Mouse (Mus musculus): Measurements from ENCODE around the gene Wnt1. TPM values are rescaled to one million over a fixed set of nuclear protein-coding genes. Genes with fewer than 3 reads are reported as not detected.
A peak's percentile ranks its signal among the peaks of the same experiment; 100 is the strongest.
"Not testable (repeated sequence)": the region's sequence is repeated elsewhere in the genome, so short reads cannot be mapped to it uniquely, and the experiment has no call there.

Wnt1 gene
- not detected in 2 replicates for total RNA-seq (2017)

GRCm38 (mm10) chr15:98789661-98790535 is at the start of gene Wnt1:
TSS of gene Wnt1 (plus strand) at chr15:98789857.
- ATAC-seq (ENCODE audit: extremely low read depth, insufficient number of reproducible peaks, low FRiP score, poor library complexity, severe bottlenecking), result no peak

DNA sequence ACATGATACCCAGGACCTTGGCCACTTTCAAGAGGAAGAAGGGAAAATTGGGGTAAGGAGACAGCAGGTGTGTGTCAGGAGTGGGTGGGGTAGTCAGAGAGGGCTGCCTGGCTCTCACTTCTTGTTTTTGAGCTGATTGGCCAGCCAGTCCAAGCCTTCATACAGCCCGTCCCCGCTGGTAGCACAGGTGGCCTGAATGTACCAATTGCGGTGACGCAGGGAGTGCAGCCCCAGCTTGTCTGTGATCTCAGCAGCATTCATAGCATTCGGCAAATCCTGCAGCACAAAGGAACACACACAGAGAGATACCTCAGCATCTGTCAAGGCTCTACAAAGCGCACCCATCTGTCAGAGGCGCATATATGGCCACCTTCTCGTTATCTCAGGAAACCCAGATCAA is 49.4 kb upstream of the Wnt1 start:
- ATAC-seq (ENCODE audit: extremely low read depth, insufficient number of reproducible peaks, low FRiP score, poor library complexity, severe bottlenecking), result no peak

- no peak for ATAC-seq (ENCODE audit: extremely low read depth, insufficient number of reproducible peaks, low FRiP score, poor library complexity, severe bottlenecking)
These were observed 46.8 kb upstream of the Wnt1 start for GRCm38 (mm10) chr15:98742766-98743428.

DNA sequence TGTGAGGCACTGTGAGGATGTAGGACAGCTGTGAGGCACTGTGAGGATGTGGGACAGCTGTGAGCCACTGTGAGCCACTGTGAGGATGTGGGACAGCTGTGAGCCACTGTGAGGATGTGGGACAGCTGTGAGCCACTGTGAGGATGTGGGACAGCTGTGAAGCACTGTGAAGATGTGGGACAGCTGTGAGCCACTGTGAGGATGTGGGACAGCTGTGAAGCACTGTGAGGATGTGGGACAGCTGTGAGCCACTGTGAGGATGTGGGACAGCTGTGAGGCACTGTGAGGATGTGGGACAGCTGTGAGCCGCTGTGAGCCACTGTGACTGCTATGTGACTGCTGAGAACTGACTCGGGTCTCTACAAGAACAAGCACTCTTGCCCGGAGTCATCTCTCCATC is 45.8 kb upstream of the Wnt1 start:
- not testable (repeated sequence) for ATAC-seq (ENCODE audit: extremely low read depth, insufficient number of reproducible peaks, low FRiP score, poor library complexity, severe bottlenecking)

DNA sequence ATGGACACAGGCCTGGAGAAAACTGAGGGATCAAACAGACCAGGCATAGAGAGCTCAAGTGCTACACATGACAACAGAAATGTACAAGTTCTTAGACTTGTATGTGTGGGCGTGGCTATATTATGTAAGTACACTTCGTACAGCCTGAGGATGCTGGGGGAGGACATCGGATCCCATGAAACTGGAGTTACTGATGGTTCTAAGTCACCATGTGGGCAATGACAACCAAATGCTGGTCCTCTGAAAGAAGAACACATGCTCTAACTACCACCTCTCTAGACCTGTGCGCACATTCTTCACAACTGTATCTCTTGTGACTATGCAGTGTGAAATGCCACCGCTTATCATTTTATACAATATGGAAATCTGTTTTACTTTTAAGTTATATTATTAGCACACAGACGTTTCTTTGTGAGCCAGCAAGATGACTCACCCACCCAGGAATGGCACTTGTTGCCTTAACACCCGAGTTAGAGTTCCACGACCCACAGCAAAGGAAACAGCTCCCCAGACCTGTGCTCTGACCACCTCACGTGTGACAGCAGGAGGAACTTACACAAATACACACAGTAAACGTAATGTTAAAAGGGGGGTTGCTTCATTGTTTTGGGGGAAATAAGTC is 43.2 kb upstream of the Wnt1 start:
- ATAC-seq (ENCODE audit: extremely low read depth, insufficient number of reproducible peaks, low FRiP score, poor library complexity, severe bottlenecking), result no peak

DNA sequence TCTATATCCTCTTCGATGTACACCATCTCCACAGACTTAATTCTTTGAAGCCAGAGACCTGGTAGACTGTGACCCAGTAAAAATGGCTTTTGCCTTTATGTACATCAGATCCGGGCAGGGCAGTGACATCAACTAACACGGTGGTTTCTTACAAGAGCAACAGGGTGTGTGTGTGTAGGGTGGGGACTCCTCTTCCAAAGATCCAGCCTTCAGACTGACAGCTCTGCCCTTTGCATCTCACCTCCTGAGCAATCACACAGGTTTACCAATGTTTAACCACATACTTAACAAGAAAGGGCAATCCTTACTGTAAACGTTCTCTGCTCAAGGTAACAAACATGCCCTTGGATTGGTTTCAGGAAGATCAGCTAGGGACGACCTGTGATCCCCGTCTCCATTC is 42.4 kb upstream of the Wnt1 start:
- no peak for ATAC-seq (ENCODE audit: extremely low read depth, insufficient number of reproducible peaks, low FRiP score, poor library complexity, severe bottlenecking)

- ATAC-seq (ENCODE audit: extremely low read depth, insufficient number of reproducible peaks, low FRiP score, poor library complexity, severe bottlenecking), result no peak
These were observed 40.6 kb upstream of the Wnt1 start for GRCm38 (mm10) chr15:98749093-98749492.

DNA sequence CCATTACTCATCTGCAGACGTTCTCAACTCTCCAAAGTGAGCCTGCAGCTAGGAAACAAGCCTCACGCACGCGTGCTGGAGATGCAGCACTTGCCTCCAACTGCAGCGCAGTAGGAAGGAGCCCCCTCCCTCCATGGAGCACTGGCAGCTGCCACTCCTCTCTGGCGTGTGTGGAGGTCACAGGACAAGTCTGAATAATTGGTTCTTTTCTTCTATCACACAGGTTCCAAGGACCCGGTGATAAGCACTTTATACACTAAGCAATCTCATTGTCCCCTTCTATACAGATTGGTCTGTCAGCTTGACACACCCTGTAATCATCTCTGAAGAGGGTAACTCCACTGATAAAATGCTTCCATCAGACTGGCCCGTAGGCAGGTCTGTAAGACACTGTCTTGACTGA is 36.6 kb upstream of the Wnt1 start:
- ATAC-seq (ENCODE audit: extremely low read depth, insufficient number of reproducible peaks, low FRiP score, poor library complexity, severe bottlenecking), result no peak

- no peak for ATAC-seq (ENCODE audit: extremely low read depth, insufficient number of reproducible peaks, low FRiP score, poor library complexity, severe bottlenecking)
These were observed 35.5 kb upstream of the Wnt1 start for GRCm38 (mm10) chr15:98754125-98754524.

DNA sequence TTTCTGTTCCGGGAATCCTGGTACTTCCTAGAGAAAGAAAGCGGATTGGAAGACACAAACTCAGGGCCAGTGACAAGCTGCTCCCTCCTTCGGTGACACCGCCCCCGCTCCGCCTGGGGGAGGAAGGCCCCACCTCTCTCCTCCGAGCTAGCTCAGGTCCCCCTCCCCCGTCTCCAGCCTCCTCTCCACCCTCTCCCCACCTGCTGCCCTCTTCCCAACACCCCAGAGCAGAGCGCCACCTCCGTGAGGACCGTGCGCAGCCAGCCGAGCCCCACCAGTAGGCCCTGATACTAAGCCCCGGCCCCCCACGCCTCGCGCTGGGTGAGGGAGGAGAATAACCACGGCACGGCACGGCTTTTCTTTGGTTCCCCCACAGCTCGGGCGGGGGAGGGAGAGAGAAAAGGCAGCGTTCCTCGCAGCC is 27.4 kb upstream of the Wnt1 start:
- ATAC-seq (ENCODE audit: extremely low read depth, insufficient number of reproducible peaks, low FRiP score, poor library complexity, severe bottlenecking), result peak; percentile 8; the same call in 1 of the 2 replicates

GRCm38 (mm10) chr15:98762670-98763529 is 26.8 kb upstream of the Wnt1 start, which contains the start of gene Arf3:
TSS of gene Arf3 (minus strand) at chr15:98763214.
- ATAC-seq (ENCODE audit: extremely low read depth, insufficient number of reproducible peaks, low FRiP score, poor library complexity, severe bottlenecking), result peak; percentile 93

GRCm38 (mm10) chr15:98765929-98766328 is 23.7 kb upstream of the Wnt1 start:
- no peak for ATAC-seq (ENCODE audit: extremely low read depth, insufficient number of reproducible peaks, low FRiP score, poor library complexity, severe bottlenecking)

- ATAC-seq (ENCODE audit: extremely low read depth, insufficient number of reproducible peaks, low FRiP score, poor library complexity, severe bottlenecking), result no peak
These were observed 21.4 kb upstream of the Wnt1 start for GRCm38 (mm10) chr15:98768259-98768658.

DNA sequence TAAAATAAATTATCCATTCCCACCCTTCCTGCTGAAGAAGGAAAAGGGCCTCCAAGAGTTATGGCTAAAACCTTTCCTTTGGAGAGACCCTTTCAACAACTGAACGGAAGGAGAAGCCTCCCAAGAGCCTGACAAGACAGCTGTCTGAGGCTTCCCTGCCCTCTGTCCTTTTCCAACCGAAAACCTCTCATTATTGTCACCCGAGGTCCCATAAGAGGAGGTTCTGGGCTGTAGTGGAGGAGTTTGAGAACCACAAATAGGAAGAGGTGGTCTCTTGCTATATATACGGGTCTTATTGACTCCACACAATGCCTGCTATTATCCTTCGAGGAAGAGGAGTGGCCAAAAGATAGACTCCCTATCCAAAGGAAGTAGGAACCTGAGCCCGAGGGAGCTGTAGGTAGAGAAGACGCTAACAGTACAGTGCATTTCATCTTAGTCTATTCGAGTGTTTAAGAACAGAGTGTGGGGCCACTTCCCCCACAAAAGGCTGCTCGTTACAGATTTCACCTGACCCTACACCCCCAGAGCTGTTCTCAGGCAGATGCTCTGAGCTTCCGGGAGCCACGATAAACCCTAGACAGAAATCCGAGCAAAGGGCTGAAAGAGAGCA is 17.7 kb upstream of the Wnt1 start:
- ATAC-seq (ENCODE audit: extremely low read depth, insufficient number of reproducible peaks, low FRiP score, poor library complexity, severe bottlenecking), result no peak

- ATAC-seq (ENCODE audit: extremely low read depth, insufficient number of reproducible peaks, low FRiP score, poor library complexity, severe bottlenecking), result peak; percentile 40
These were observed 17.0 kb upstream of the Wnt1 start for GRCm38 (mm10) chr15:98772511-98773211.

DNA sequence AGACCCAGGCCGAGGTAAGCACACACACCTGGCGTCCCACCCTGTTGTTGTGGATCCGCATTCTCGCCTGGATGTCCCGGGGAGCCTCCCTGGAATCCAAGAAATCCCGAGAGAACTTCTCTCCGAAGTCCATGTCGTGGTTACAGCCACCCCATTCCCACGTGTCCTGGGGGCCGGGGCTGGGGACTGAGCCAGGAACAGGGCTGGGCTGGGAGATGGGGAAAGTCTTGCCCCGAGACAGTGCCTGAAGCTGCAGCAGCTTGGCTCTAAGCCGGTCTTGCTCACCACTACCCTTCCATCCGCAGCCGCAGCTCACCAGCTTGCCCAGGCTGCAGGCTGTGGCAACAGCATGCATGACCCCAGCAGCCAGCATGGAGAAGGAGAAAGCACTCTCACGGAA is 15.6 kb upstream of the Wnt1 start:
- ATAC-seq (ENCODE audit: extremely low read depth, insufficient number of reproducible peaks, low FRiP score, poor library complexity, severe bottlenecking), result no peak

GRCm38 (mm10) chr15:98775533-98775932 is 14.1 kb upstream of the Wnt1 start:
- ATAC-seq (ENCODE audit: extremely low read depth, insufficient number of reproducible peaks, low FRiP score, poor library complexity, severe bottlenecking), result no peak

All from neutrophil, adult 5-6 weeks (primary cell).